ENCODE assay signal across 11 mouse cellular contexts in genomic region chr15:60309909-60310308, GRCm38 (mm10).
DNase-seq lines count a peak whose midpoint lies in the region; ATAC-seq and TF ChIP-seq lines count a peak whose summit lies in the region.
"Had no signal": no experiment of that assay in that cellular context is flagged by ENCODE, and none has a peak within 500 bp of the region (broad histone marks: within the 10 kb centered on the region; RNA-seq: fewer than 3 reads in every experiment).

No protein-coding gene starts in this region.

- intact Hi-C loops in left cerebral cortex, adult 2 months (cut with DNase I) = loop anchor here (2.0 to 10.0 kb wide), 4 partner anchors 168 to 515 kb away; no protein-coding TSS in a partner anchor

- H3K4me1 ChIP-seq in limb, embryonic 14.5 days (ENCODE audit: control insufficient read depth, insufficient read depth, low read length) = 0 out of 2 replicates have a peak, but pooled peaks cover 3% of the 10 kb centered on the region
- peaks cover 4% of the 10 kb centered on the region; the same call in 1 of the 2 replicates for H3K4me1 ChIP-seq in limb, embryonic 10.5 days
- no peaks in the 10 kb centered on the region for H3K4me1 ChIP-seq in hindbrain, embryonic 16.5 days (ENCODE audit: control insufficient read depth, insufficient read depth, low read depth, low read length)
- H3K4me1 ChIP-seq: heart, embryonic 12.5 days had no signal

- no peak for TF ChIP-seq POLR2A in limb, embryonic 14.5 days (IDR thresholded peaks at IDR 0.05; ENCODE audit: borderline replicate concordance, extremely low read depth, insufficient read depth, insufficient read length)

- peak; percentile 5 for DNase-seq in limb, embryonic 14.5 days (ENCODE audit: low spot score)
- DNase-seq in limb, embryonic 10.5 days (ENCODE audit: low spot score) = no peak
- peak; percentile 12 to 62 for DNase-seq in left cerebral cortex, adult 2 months (ENCODE audit: extremely low spot score in 1 of 2, low spot score in 2 of 2)
- peak; percentile 83 for DNase-seq in telencephalon, adult 2 months (ENCODE audit: low read depth, low spot score)
- DNase-seq in heart, adult 8-10 months (ENCODE audit: low spot score) = no peak
- DNase-seq in adrenal gland, postnatal 14 days = no peak

- H3K27me3 ChIP-seq in limb, embryonic 14.5 days (ENCODE audit: control insufficient read depth, insufficient read depth, low read length) = no peaks in the 10 kb centered on the region
- no peaks in the 10 kb centered on the region for H3K27me3 ChIP-seq in limb, embryonic 10.5 days (ENCODE audit: low read depth, poor library complexity, severe bottlenecking)
- no peaks in the 10 kb centered on the region for H3K27me3 ChIP-seq in hindbrain, embryonic 16.5 days (replicated peaks; ENCODE audit: control insufficient read depth, insufficient read depth, low read length)
- H3K27me3 ChIP-seq: heart, embryonic 12.5 days; limb, embryonic 12.5 days; midbrain, embryonic 13.5 days had no signal

- H3K4me2 ChIP-seq in limb, embryonic 14.5 days (replicated peaks; ENCODE audit: low read depth, low read length, severe bottlenecking) = no peak overlapping the region
- no peak overlapping the region for H3K4me2 ChIP-seq in hindbrain, embryonic 16.5 days (ENCODE audit: low read length)
- H3K4me2 ChIP-seq: heart, embryonic 12.5 days; limb, embryonic 12.5 days; midbrain, embryonic 13.5 days had no signal

- H3K9ac ChIP-seq in limb, embryonic 14.5 days (ENCODE audit: low read depth, low read length, severe bottlenecking) = no peak overlapping the region
- H3K9ac ChIP-seq in hindbrain, embryonic 16.5 days (ENCODE audit: low read depth, low read length) = no peak overlapping the region
- H3K9ac ChIP-seq: heart, embryonic 12.5 days; limb, embryonic 12.5 days; midbrain, embryonic 13.5 days had no signal

- no peak overlapping the region for H3K27ac ChIP-seq in limb, embryonic 14.5 days (replicated peaks; ENCODE audit: low read depth, low read length)
- H3K27ac ChIP-seq in limb, embryonic 10.5 days = no peak overlapping the region
- H3K27ac ChIP-seq in hindbrain, embryonic 16.5 days (ENCODE audit: low read depth, low read length) = no peak overlapping the region
- peak overlapping the region; percentile 55 for H3K27ac ChIP-seq in left cerebral cortex, adult 2 months
- H3K27ac ChIP-seq: limb, embryonic 12.5 days; midbrain, embryonic 13.5 days had no signal

- WGBS in limb, embryonic 14.5 days = 53% methylated on average over 3 of the region's 3 CpGs
- WGBS in limb, embryonic 10.5 days = 77% methylated on average over 3 of the region's 3 CpGs
- WGBS in hindbrain, embryonic 16.5 days = 74% methylated on average over 3 of the region's 3 CpGs

- no peaks in the 10 kb centered on the region for H3K9me3 ChIP-seq in limb, embryonic 14.5 days (ENCODE audit: control insufficient read depth, low read length)
- no peaks in the 10 kb centered on the region for H3K9me3 ChIP-seq in limb, embryonic 10.5 days (replicated peaks)
- H3K9me3 ChIP-seq in hindbrain, embryonic 16.5 days (ENCODE audit: control insufficient read depth, low read length) = no peaks in the 10 kb centered on the region
- H3K9me3 ChIP-seq: heart, embryonic 12.5 days; limb, embryonic 12.5 days; midbrain, embryonic 13.5 days had no signal

- H3K36me3 ChIP-seq in limb, embryonic 14.5 days (ENCODE audit: control insufficient read depth, insufficient read depth, low read length) = no peaks in the 10 kb centered on the region
- no peaks in the 10 kb centered on the region for H3K36me3 ChIP-seq in limb, embryonic 10.5 days
- H3K36me3 ChIP-seq in hindbrain, embryonic 16.5 days (ENCODE audit: control insufficient read depth, insufficient read depth, low read length) = no peaks in the 10 kb centered on the region
- H3K36me3 ChIP-seq: heart, embryonic 12.5 days; limb, embryonic 12.5 days; midbrain, embryonic 13.5 days had no signal

- ATAC-seq in limb, embryonic 14.5 days (ENCODE audit: low FRiP score, low read depth) = no peak
- peak; percentile 77 for ATAC-seq in hindbrain, embryonic 16.5 days
- ATAC-seq: intestine, postnatal 0 days; midbrain, embryonic 13.5 days had no signal

- no peak for TF ChIP-seq CTCF in left cerebral cortex, adult 2 months (IDR thresholded peaks at IDR 0.05)

- no peak overlapping the region for H3K4me3 ChIP-seq in limb, embryonic 14.5 days (replicated peaks; ENCODE audit: low read length)
- no peak overlapping the region for H3K4me3 ChIP-seq in limb, embryonic 10.5 days
- H3K4me3 ChIP-seq in hindbrain, embryonic 16.5 days (ENCODE audit: low read length) = no peak overlapping the region
- no peak overlapping the region for H3K4me3 ChIP-seq in left cerebral cortex, adult 2 months
- H3K4me3 ChIP-seq: heart, embryonic 12.5 days; limb, embryonic 12.5 days; midbrain, embryonic 13.5 days had no signal

Comparison
In these comparisons a context has a peak if more than half of its experiments do, and no peak if none do; other contexts are left out.
1. DNase-seq: peak in limb, embryonic 14.5 days (single experiment), left cerebral cortex, adult 2 months (2 of 2) and telencephalon, adult 2 months (single experiment); none in limb, embryonic 10.5 days (single experiment), heart, adult 8-10 months (single experiment) and adrenal gland, postnatal 14 days (single experiment).